Mouse (Mus musculus): ENCODE measurements around the gene Atp13a1. TPM values are rescaled to one million over a fixed set of nuclear protein-coding genes. Genes with fewer than 3 reads are reported as not detected.

The Atp13a1 gene
- 59.0 and 63.1 TPM in 2 replicates for polyA plus RNA-seq (2016; fragmentation: Nextera tagmentation; extraction: Ambion mirVana)

DNA sequence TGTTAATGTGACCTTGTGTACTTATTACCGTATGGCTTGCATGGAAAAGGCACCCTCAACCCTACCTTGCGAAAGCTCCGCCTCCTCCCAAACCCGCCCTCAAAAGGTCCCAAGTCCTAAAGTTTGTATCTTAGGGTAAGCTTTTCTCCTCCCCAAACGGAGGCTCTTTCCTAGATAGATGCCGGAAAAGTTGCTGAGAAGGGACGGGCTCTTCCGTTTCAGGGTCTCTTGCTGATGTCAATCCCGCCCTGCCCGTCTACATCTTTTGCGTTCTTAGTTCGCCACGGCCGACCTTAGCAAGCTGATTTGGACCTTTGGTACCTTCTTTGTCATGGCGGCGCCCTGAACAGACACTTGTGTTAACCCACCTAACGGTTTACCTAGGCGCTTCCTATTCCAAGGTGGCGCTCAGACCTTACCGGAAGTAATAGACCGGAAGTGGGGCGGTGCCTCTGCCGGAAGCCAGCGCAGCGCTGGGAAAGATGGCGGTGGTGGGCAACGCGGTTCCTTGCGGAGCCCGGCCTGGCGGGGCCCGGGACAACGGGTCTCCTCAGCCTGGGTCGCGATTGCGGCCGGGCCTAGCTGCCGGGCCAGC is at the start of gene Atp13a1, which contains the start of gene Zfp866:
Atp13a1 (plus strand) TSS at position 391 of the 595 bp plus-strand sequence.
Zfp866 (minus strand) TSS at position 406 of the 595 bp plus-strand sequence.
- peaks cover 28% of the 10 kb centered on the region for H3K4me1 ChIP-seq
- peaks cover 33% of the 10 kb centered on the region for H3K36me3 ChIP-seq (replicated peaks)
- H3K27ac ChIP-seq = peak within 1 kb of the TSS; percentile 97
- no peaks in the 10 kb centered on the region for H3K9me3 ChIP-seq
- peak; percentile 92 for DNase-seq (ENCODE audit: extremely low spot score, low spot score)
- WGBS = under 1% methylated on average over 38 of the region's 38 CpGs
- H3K4me3 ChIP-seq = peak within 1 kb of the TSS; percentile 87
- H3K27me3 ChIP-seq (ENCODE audit: poor library complexity, severe bottlenecking) = no peaks in the 10 kb centered on the region

- Histone ChIP-seq H3K4me1 (no peaks in the 10 kb centered on the region), H3K27ac (no peak overlapping the region), H3K27me3 (ENCODE audit: poor library complexity, severe bottlenecking) (no peaks in the 10 kb centered on the region), H3K4me3 (no peak overlapping the region), H3K9me3 (no peaks in the 10 kb centered on the region), H3K36me3 (replicated peaks) (peaks cover 27% of the 10 kb centered on the region)
- no peak for DNase-seq (ENCODE audit: extremely low spot score, low spot score)
- 76% methylated on average over 2 of the region's 2 CpGs for WGBS
These were observed 49.7 kb upstream of the Atp13a1 start for GRCm38 (mm10) chr8:69741231-69741630.

DNA sequence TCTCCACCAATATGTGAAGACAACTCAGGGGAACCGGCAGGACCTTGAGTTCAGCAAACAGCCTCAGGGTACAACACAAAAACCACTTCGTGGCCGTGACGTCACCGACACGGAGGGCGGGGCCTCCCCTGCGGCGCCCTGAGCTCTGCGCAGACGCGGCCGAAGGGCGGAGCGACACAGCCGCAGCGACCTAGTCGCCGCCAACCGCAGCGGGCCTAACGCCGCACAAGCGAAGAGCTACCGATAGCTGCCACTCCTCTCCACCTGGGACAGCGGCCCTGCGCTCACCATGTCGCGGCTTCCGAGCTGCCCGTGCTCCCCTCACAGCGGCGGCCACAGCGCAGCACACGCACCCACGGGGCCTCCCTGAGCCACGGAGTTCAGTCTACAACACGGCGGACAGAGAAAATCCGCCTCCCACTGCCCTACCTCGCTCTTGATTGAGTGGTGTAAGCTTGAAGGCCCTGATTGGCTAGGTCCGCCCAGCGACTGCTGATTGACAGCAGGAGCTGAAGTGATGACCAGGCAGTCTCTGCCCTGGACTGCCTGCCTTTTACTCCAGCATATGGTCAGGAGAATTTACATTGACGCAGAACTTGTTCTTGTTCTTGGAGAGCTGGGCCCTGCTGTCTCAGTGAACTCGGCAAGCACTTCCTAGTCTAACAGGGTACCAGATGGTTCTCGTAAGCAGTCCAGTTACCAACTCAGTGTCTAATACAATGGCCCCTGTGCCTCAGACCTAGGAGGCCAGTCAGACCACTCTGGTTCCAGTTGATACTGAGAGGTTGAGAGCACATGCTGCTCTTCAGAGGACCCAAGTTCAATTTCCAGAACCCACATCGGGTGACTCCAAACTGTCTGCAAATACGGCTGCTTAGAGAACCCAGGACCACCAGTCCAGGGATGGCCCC is 41.2 kb upstream of the Atp13a1 start, which contains the start of gene Zfp963:
Zfp963 (minus strand) TSS at position 427 of the 911 bp plus-strand sequence.
- peak within 1 kb of the TSS; percentile 76 for H3K4me3 ChIP-seq
- 3% methylated on average over 48 of the region's 48 CpGs for WGBS
- H3K27me3 ChIP-seq (ENCODE audit: poor library complexity, severe bottlenecking) = no peaks in the 10 kb centered on the region
- H3K27ac ChIP-seq = peak within 1 kb of the TSS; percentile 98
- H3K9me3 ChIP-seq = no peaks in the 10 kb centered on the region
- H3K36me3 ChIP-seq (replicated peaks) = peaks cover 17% of the 10 kb centered on the region
- peak; percentile 94 for DNase-seq (ENCODE audit: extremely low spot score, low spot score)
- H3K4me1 ChIP-seq = peaks cover 14% of the 10 kb centered on the region

DNA sequence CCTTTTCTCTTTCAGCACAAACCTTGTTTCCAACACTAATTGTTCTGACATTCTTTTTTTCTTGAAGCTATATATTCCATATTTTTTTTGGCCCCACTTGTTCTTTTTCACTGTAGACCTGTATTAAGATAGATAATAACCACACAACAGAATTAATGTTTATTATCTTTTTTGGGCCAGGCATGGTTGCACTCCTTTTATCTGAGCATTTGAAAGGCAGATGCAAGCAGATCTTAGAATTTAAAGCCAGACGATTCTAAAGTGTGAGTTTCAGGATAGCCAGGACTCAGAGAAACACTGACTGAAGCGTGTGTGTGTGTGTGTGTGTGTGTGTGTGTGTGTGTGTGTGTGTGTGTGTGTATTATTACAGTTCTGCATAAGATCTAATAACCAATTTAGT is 38.5 kb upstream of the Atp13a1 start:
- H3K4me1 ChIP-seq = peaks cover 14% of the 10 kb centered on the region
- 91% methylated on average over 2 of the region's 2 CpGs for WGBS
- DNase-seq (ENCODE audit: extremely low spot score, low spot score) = no peak
- no peaks in the 10 kb centered on the region for H3K27me3 ChIP-seq (ENCODE audit: poor library complexity, severe bottlenecking)
- peaks cover 30% of the 10 kb centered on the region for H3K36me3 ChIP-seq (replicated peaks)
- H3K9me3 ChIP-seq = no peaks in the 10 kb centered on the region
- H3K27ac ChIP-seq = no peak overlapping the region
- no peak overlapping the region for H3K4me3 ChIP-seq

DNA sequence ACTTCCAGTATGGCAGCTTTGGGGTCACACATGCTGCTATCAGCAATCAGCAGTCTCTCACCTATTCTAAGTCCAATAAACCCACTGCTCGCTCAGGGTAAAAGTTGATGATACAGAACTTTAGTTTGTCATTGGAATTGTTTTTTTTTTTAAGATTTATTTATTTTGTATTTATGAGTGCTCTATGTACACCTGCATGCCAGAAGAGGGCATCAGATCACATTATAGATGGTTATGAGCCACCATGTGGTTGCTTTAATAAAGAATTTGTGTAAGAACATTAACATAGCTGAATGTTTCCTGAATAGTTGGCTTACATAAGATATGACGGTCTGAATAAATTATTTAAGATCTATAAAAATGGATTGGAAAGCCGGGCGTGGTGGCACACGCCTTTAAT is 32.6 kb upstream of the Atp13a1 start:
- no peak overlapping the region for H3K27ac ChIP-seq
- H3K27me3 ChIP-seq (ENCODE audit: poor library complexity, severe bottlenecking) = no peaks in the 10 kb centered on the region
- H3K36me3 ChIP-seq (replicated peaks) = peaks cover 77% of the 10 kb centered on the region
- 95% methylated on average over 5 of the region's 5 CpGs for WGBS
- no peaks in the 10 kb centered on the region for H3K4me1 ChIP-seq
- no peak for DNase-seq (ENCODE audit: extremely low spot score, low spot score)
- no peak overlapping the region for H3K4me3 ChIP-seq
- H3K9me3 ChIP-seq = no peaks in the 10 kb centered on the region

- H3K36me3 ChIP-seq (replicated peaks) = peaks cover 95% of the 10 kb centered on the region
These were observed 29.0 kb upstream of the Atp13a1 start for GRCm38 (mm10) chr8:69761814-69762445.

GRCm38 (mm10) chr8:69771221-69771620 is 19.7 kb upstream of the Atp13a1 start:
- 96% methylated on average over 9 of the region's 9 CpGs for WGBS
- peaks cover 28% of the 10 kb centered on the region for H3K4me1 ChIP-seq
- no peak overlapping the region for H3K27ac ChIP-seq
- DNase-seq (ENCODE audit: extremely low spot score, low spot score) = no peak
- no peaks in the 10 kb centered on the region for H3K27me3 ChIP-seq (ENCODE audit: poor library complexity, severe bottlenecking)
- H3K9me3 ChIP-seq = peaks cover 14% of the 10 kb centered on the region; the same call in 1 of the 2 replicates
- no peak overlapping the region for H3K4me3 ChIP-seq
- H3K36me3 ChIP-seq (replicated peaks) = peaks cover 65% of the 10 kb centered on the region

More at GRCm38 (mm10) chr8:69761814-69762445, 29.0 kb upstream of the Atp13a1 start:
- no peak overlapping the region for H3K27ac ChIP-seq
- no peaks in the 10 kb centered on the region for H3K4me1 ChIP-seq
- 92% methylated on average over 4 of the region's 4 CpGs for WGBS
- DNase-seq (ENCODE audit: extremely low spot score, low spot score) = no peak
- H3K4me3 ChIP-seq = no peak overlapping the region
- H3K9me3 ChIP-seq = peaks cover 12% of the 10 kb centered on the region; the same call in 1 of the 2 replicates
- H3K27me3 ChIP-seq (ENCODE audit: poor library complexity, severe bottlenecking) = no peaks in the 10 kb centered on the region

- peaks cover 56% of the 10 kb centered on the region for H3K36me3 ChIP-seq (replicated peaks)
- WGBS = 92% methylated on average over 2 of the region's 2 CpGs
- H3K4me1 ChIP-seq = peaks cover 28% of the 10 kb centered on the region
These were observed 18.9 kb upstream of the Atp13a1 start for GRCm38 (mm10) chr8:69772106-69772505.

GRCm38 (mm10) chr8:69774503-69775148 is 16.3 kb upstream of the Atp13a1 start, which contains the start of gene Gm20422:
Gene Gm20422, minus strand, starts transcription at chr8:69774886.
- Histone ChIP-seq H3K4me1 (peaks cover 28% of the 10 kb centered on the region), H3K27me3 (ENCODE audit: poor library complexity, severe bottlenecking) (no peaks in the 10 kb centered on the region), H3K4me3 (peak within 1 kb of the TSS; percentile 76), H3K9me3 (no peaks in the 10 kb centered on the region), H3K27ac (peak within 1 kb of the TSS; percentile 98), H3K36me3 (replicated peaks) (peaks cover 31% of the 10 kb centered on the region)
- WGBS = 0% methylated on average over 41 of the region's 41 CpGs
- DNase-seq (ENCODE audit: extremely low spot score, low spot score) = peak; percentile 92

More at GRCm38 (mm10) chr8:69772106-69772505, 18.9 kb upstream of the Atp13a1 start:
- Histone ChIP-seq H3K27ac (no peak overlapping the region), H3K9me3 (peaks cover 8% of the 10 kb centered on the region; the same call in 1 of the 2 replicates), H3K4me3 (no peak overlapping the region), H3K27me3 (ENCODE audit: poor library complexity, severe bottlenecking) (no peaks in the 10 kb centered on the region)
- DNase-seq (ENCODE audit: extremely low spot score, low spot score) = no peak

GRCm38 (mm10) chr8:69775149-69775534 is 15.8 kb upstream of the Atp13a1 start:
- Histone ChIP-seq H3K36me3 (replicated peaks) (peaks cover 25% of the 10 kb centered on the region), H3K4me1 (peaks cover 28% of the 10 kb centered on the region), H3K4me3 (peak overlapping the region; percentile 76), H3K9me3 (no peaks in the 10 kb centered on the region), H3K27me3 (ENCODE audit: poor library complexity, severe bottlenecking) (no peaks in the 10 kb centered on the region), H3K27ac (peak overlapping the region; percentile 98)
- DNase-seq (ENCODE audit: extremely low spot score, low spot score) = no peak
- WGBS = 63% methylated on average over 2 of the region's 2 CpGs

DNA sequence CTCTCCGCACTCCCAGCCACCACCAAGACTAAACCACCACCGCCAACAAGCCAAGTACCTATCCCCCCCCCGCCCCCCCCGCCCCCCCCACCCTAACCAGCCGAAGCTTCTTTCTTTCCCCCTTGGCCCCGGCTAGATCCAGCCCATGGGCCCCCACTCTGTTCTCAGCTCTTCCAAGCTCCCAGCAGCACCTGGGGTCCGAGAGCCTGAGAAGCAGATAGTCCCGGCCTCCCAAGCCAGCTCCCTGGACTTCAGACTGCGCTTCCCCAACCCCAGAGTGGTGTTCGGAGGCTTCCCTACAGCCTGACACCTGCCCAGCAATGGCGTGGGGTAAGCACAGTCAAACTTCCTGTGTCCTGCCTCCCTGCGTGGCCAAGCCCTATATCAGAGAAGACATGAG is 13.9 kb upstream of the Atp13a1 start:
- 64% methylated on average over 10 of the region's 12 CpGs for WGBS
- Histone ChIP-seq H3K4me3 (no peak overlapping the region), H3K9me3 (no peaks in the 10 kb centered on the region), H3K27me3 (ENCODE audit: poor library complexity, severe bottlenecking) (no peaks in the 10 kb centered on the region), H3K4me1 (peaks cover 24% of the 10 kb centered on the region), H3K27ac (no peak overlapping the region), H3K36me3 (replicated peaks) (peaks cover 6% of the 10 kb centered on the region)
- DNase-seq (ENCODE audit: extremely low spot score, low spot score) = no peak

DNA sequence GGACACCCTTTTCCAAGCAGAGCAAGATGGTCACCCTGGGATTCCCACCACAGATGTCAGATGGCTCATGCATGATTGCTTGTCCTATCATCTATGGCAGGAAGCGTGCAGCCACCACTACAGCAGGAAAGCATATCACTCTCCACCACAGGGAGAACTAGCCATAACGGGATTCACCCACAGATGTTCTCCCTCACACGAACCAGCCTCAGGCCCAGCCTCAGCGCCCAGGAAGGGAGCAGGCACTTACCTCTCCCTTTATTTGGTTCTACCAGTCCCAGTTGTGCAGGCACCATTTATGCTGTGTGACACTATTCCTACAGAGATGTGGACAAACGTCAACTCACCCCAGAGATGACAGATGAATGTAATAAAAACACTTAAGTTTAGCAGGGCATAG is 1.9 kb upstream of the Atp13a1 start:
- Histone ChIP-seq H3K27ac (no peak overlapping the region), H3K36me3 (replicated peaks) (peaks cover 15% of the 10 kb centered on the region), H3K9me3 (no peaks in the 10 kb centered on the region), H3K27me3 (ENCODE audit: poor library complexity, severe bottlenecking) (no peaks in the 10 kb centered on the region), H3K4me1 (peaks cover 28% of the 10 kb centered on the region), H3K4me3 (no peak overlapping the region)
- 93% methylated on average over 5 of the region's 5 CpGs for WGBS
- DNase-seq (ENCODE audit: extremely low spot score, low spot score) = no peak

All from forebrain, embryonic 10.5 days (tissue).